Mouse (Mus musculus) heart, embryonic 12.5 days (tissue): ENCODE data around the gene Cidec. TPM values are rescaled to one million over a fixed set of nuclear protein-coding genes. Genes with fewer than 3 reads are reported as not detected.
A peak's percentile ranks its signal among the peaks of the same experiment; 100 is the strongest.

Source experiments
- ATAC-seq: fragments of 200-750 bp; cut with Nextera tagmentation; 2 replicates; pipeline ENCODE4 v1.8.0; 2017; ENCODE audit warnings: moderate TSS enrichment, moderate library complexity; ENCODE audit not compliant: insufficient number of reproducible peaks, low FRiP score
- H3K27ac ChIP-seq: fragments of 300-500 bp; sonication (generic); 2 replicates; pipeline ENCODE4 v1.5.1; 2016; ENCODE audit warnings: mild to moderate bottlenecking, moderate library complexity; ENCODE audit not compliant: poor library complexity, severe bottlenecking
- H3K27me3 ChIP-seq: fragments of 300-500 bp; sonication (generic); replicated peaks from 2 replicates; pipeline ENCODE4 v1.6.1; 2016; ENCODE audit warnings: mild to moderate bottlenecking, moderate library complexity
- H3K36me3 ChIP-seq: fragments of 300-500 bp; sonication (generic); 2 replicates; pipeline ENCODE4 v1.6.1; 2016; ENCODE audit warnings: mild to moderate bottlenecking, moderate library complexity
- H3K4me1 ChIP-seq: fragments of 300-500 bp; sonication (generic); replicated peaks from 2 replicates; pipeline ENCODE4 v1.6.1; 2016; ENCODE audit warnings: mild to moderate bottlenecking
- H3K4me2 ChIP-seq: fragments of 300-500 bp; sonication (generic); 2 replicates; pipeline ENCODE4 v1.6.1; 2016; ENCODE audit warnings: mild to moderate bottlenecking, moderate library complexity
- H3K4me3 ChIP-seq: fragments of 300-500 bp; sonication (generic); 2 replicates; pipeline ENCODE4 v1.5.1; 2016; ENCODE audit warnings: mild to moderate bottlenecking
- H3K9ac ChIP-seq: fragments of 300-500 bp; sonication (generic); 2 replicates; pipeline ENCODE4 v1.6.1; 2016; ENCODE audit warnings: mild to moderate bottlenecking, moderate library complexity
- H3K9me3 ChIP-seq: fragments of 300-500 bp; sonication (generic); replicated peaks from 2 replicates; pipeline ENCODE4 v1.6.1; 2016; ENCODE audit warnings: mild to moderate bottlenecking, moderate library complexity
- WGBS: fragments of 180-500 bp; shearing (Covaris S2); methylation state at CpG from one replicate; pipeline ENCODE4 v1.1.7; 2016; 5-methylcytosine and 5-hydroxymethylcytosine counted together
- polyA plus RNA-seq: library from polyadenylated mRNA; unstranded; fragments of >200 nt; fragmentation: Nextera tagmentation; extraction: Ambion mirVana; gene quantifications from 2 replicates; pipeline ENCODE4 v1.2.1, GENCODE M21; 2016

Cidec gene
- polyA plus RNA-seq, 1 experiment from 2014 or later: not detected

GRCm38 (mm10) chr6:113406683-113407082, 28.9 kb downstream of the Cidec start:
- H3K9ac ChIP-seq: no peak overlapping the region
- no peaks in the 10 kb centered on the region for H3K9me3 ChIP-seq
- H3K4me2 ChIP-seq: no peak overlapping the region
- no peaks in the 10 kb centered on the region for H3K27me3 ChIP-seq
- 71% methylated on average over 9 of the region's 9 CpGs for WGBS
- H3K27ac ChIP-seq: no peak overlapping the region
- no peak overlapping the region for H3K4me3 ChIP-seq
- H3K4me1 ChIP-seq: no peaks in the 10 kb centered on the region
- peaks cover 8% of the 10 kb centered on the region; the same call in 1 of the 2 replicates for H3K36me3 ChIP-seq
- ATAC-seq: no peak

- no peak for ATAC-seq
- Histone ChIP-seq H3K36me3 (peaks cover 14% of the 10 kb centered on the region; the same call in 1 of the 2 replicates), H3K27me3 (no peaks in the 10 kb centered on the region), H3K4me3 (no peak overlapping the region), H3K27ac (no peak overlapping the region), H3K4me2 (no peak overlapping the region), H3K4me1 (no peaks in the 10 kb centered on the region), H3K9me3 (no peaks in the 10 kb centered on the region), H3K9ac (no peak overlapping the region)
- 71% methylated on average over 6 of the region's 6 CpGs for WGBS
Measured at GRCm38 (mm10) chr6:113405483-113405882, 30.1 kb downstream of the Cidec start.

- Histone ChIP-seq H3K36me3 (peaks cover 14% of the 10 kb centered on the region; the same call in 1 of the 2 replicates), H3K27ac (no peak overlapping the region), H3K4me2 (no peak overlapping the region), H3K9ac (no peak overlapping the region), H3K9me3 (no peaks in the 10 kb centered on the region), H3K27me3 (no peaks in the 10 kb centered on the region), H3K4me1 (no peaks in the 10 kb centered on the region), H3K4me3 (no peak overlapping the region)
- peak; percentile 13; the same call in 1 of the 2 replicates for ATAC-seq
- WGBS: 70% methylated on average over 12 of the region's 12 CpGs
Measured at GRCm38 (mm10) chr6:113404649-113405448, 30.7 kb downstream of the Cidec start.

GRCm38 (mm10) chr6:113402094-113402493, 33.5 kb downstream of the Cidec start:
- Histone ChIP-seq H3K9me3 (no peaks in the 10 kb centered on the region), H3K4me2 (no peak overlapping the region), H3K27ac (no peak overlapping the region), H3K9ac (no peak overlapping the region), H3K36me3 (peaks cover 10% of the 10 kb centered on the region; the same call in 1 of the 2 replicates), H3K4me1 (no peaks in the 10 kb centered on the region), H3K27me3 (no peaks in the 10 kb centered on the region), H3K4me3 (no peak overlapping the region)
- ATAC-seq: no peak
- 85% methylated on average over 13 of the region's 13 CpGs for WGBS

- no peak overlapping the region for H3K4me3 ChIP-seq
- H3K9ac ChIP-seq: no peak overlapping the region
- 80% methylated on average over 10 of the region's 10 CpGs for WGBS
- peaks cover 19% of the 10 kb centered on the region for H3K4me1 ChIP-seq
- H3K27me3 ChIP-seq: no peaks in the 10 kb centered on the region
- no peaks in the 10 kb centered on the region for H3K9me3 ChIP-seq
- peaks cover 15% of the 10 kb centered on the region for H3K36me3 ChIP-seq
- no peak for ATAC-seq
- H3K27ac ChIP-seq: no peak overlapping the region
- no peak overlapping the region for H3K4me2 ChIP-seq
Measured at GRCm38 (mm10) chr6:113396270-113397030, 39.1 kb downstream of the Cidec start.

GRCm38 (mm10) chr6:113395501-113395900, 40.1 kb downstream of the Cidec start:
- H3K27ac ChIP-seq: no peak overlapping the region
- no peak overlapping the region for H3K9ac ChIP-seq
- H3K36me3 ChIP-seq: peaks cover 14% of the 10 kb centered on the region
- no peak for ATAC-seq
- H3K4me2 ChIP-seq: no peak overlapping the region
- H3K27me3 ChIP-seq: no peaks in the 10 kb centered on the region
- no peak overlapping the region for H3K4me3 ChIP-seq
- H3K9me3 ChIP-seq: no peaks in the 10 kb centered on the region
- 88% methylated on average over 6 of the region's 6 CpGs for WGBS
- H3K4me1 ChIP-seq: peaks cover 19% of the 10 kb centered on the region

GRCm38 (mm10) chr6:113394811-113395210, 40.7 kb downstream of the Cidec start:
- no peaks in the 10 kb centered on the region for H3K9me3 ChIP-seq
- no peak overlapping the region for H3K9ac ChIP-seq
- no peak overlapping the region for H3K4me2 ChIP-seq
- WGBS: 92% methylated on average over 11 of the region's 11 CpGs
- peaks cover 21% of the 10 kb centered on the region for H3K36me3 ChIP-seq
- no peak for ATAC-seq
- no peaks in the 10 kb centered on the region for H3K27me3 ChIP-seq
- peaks cover 19% of the 10 kb centered on the region for H3K4me1 ChIP-seq
- H3K4me3 ChIP-seq: no peak overlapping the region
- H3K27ac ChIP-seq: no peak overlapping the region

- WGBS: 82% methylated on average over 6 of the region's 6 CpGs
- peaks cover 29% of the 10 kb centered on the region for H3K36me3 ChIP-seq
- no peak overlapping the region for H3K4me2 ChIP-seq
- no peak for ATAC-seq
- H3K4me1 ChIP-seq: peaks cover 19% of the 10 kb centered on the region
- no peaks in the 10 kb centered on the region for H3K9me3 ChIP-seq
- H3K27ac ChIP-seq: no peak overlapping the region
- no peak overlapping the region for H3K9ac ChIP-seq
- no peak overlapping the region for H3K4me3 ChIP-seq
- H3K27me3 ChIP-seq: no peaks in the 10 kb centered on the region
Measured at GRCm38 (mm10) chr6:113393951-113394350, 41.6 kb downstream of the Cidec start.

- peaks cover 44% of the 10 kb centered on the region for H3K36me3 ChIP-seq
- H3K27ac ChIP-seq: peak overlapping the region; percentile 43; the same call in 1 of the 2 replicates
- H3K9ac ChIP-seq: peak overlapping the region; percentile 72
- H3K4me3 ChIP-seq: peak overlapping the region; percentile 54
- H3K27me3 ChIP-seq: no peaks in the 10 kb centered on the region
- H3K4me2 ChIP-seq: peak overlapping the region; percentile 89
- WGBS: 2% methylated on average over 51 of the region's 51 CpGs
- H3K9me3 ChIP-seq: no peaks in the 10 kb centered on the region
- ATAC-seq: peak; percentile 69
- H3K4me1 ChIP-seq: peaks cover 19% of the 10 kb centered on the region
Measured at GRCm38 (mm10) chr6:113392387-113393071, 43.0 kb downstream of the Cidec start.

- WGBS: 16% methylated on average over 10 of the region's 10 CpGs
- no peaks in the 10 kb centered on the region for H3K27me3 ChIP-seq
- H3K9me3 ChIP-seq: no peaks in the 10 kb centered on the region
- H3K27ac ChIP-seq: 0 out of 2 replicates have a peak overlapping the region, but pooled peaks have one; percentile 43
- H3K4me3 ChIP-seq: peak overlapping the region; percentile 54
- H3K4me1 ChIP-seq: peaks cover 19% of the 10 kb centered on the region
- H3K4me2 ChIP-seq: peak overlapping the region; percentile 89
- peaks cover 49% of the 10 kb centered on the region for H3K36me3 ChIP-seq
- no peak for ATAC-seq
- peak overlapping the region; percentile 72 for H3K9ac ChIP-seq
Measured at GRCm38 (mm10) chr6:113392015-113392386, 43.6 kb downstream of the Cidec start.

GRCm38 (mm10) chr6:113390715-113391114, 44.8 kb downstream of the Cidec start:
- 93% methylated on average over 3 of the region's 3 CpGs for WGBS
- Histone ChIP-seq H3K27me3 (no peaks in the 10 kb centered on the region), H3K4me3 (no peak overlapping the region), H3K9me3 (no peaks in the 10 kb centered on the region), H3K9ac (no peak overlapping the region), H3K36me3 (peaks cover 60% of the 10 kb centered on the region), H3K4me1 (peaks cover 19% of the 10 kb centered on the region), H3K4me2 (no peak overlapping the region), H3K27ac (no peak overlapping the region)
- ATAC-seq: no peak
